Mouse (Mus musculus) stomach, embryonic 15.5 days (tissue): Measurements from ENCODE around the gene Reln. TPM values are rescaled to one million over a fixed set of nuclear protein-coding genes. Genes with fewer than 3 reads are reported as not detected.

Experiments
- ATAC-seq: fragments of 200-750 bp; cut with Nextera tagmentation; 2 replicates; pipeline ENCODE4 v1.8.0; 2017; ENCODE audit warnings: low read depth, moderate number of reproducible peaks, moderate TSS enrichment; ENCODE audit not compliant: insufficient read depth, low FRiP score
- H3K27ac ChIP-seq: fragments of 300-500 bp; sonication (generic); 2 replicates; pipeline ENCODE4 v1.5.1; 2015; ENCODE audit warnings: mild to moderate bottlenecking, inconsistent platforms
- H3K27me3 ChIP-seq: fragments of 300-500 bp; sonication (generic); replicated peaks from 2 replicates; pipeline ENCODE4 v1.6.1; 2015; ENCODE audit warnings: inconsistent platforms
- H3K36me3 ChIP-seq: fragments of 300-500 bp; sonication (generic); 2 replicates; pipeline ENCODE4 v1.6.1; 2015; ENCODE audit warnings: inconsistent platforms
- H3K4me1 ChIP-seq: fragments of 300-500 bp; sonication (generic); 2 replicates; pipeline ENCODE4 v1.6.1; 2015; ENCODE audit warnings: inconsistent platforms
- H3K4me2 ChIP-seq: fragments of 300-500 bp; sonication (generic); 2 replicates; pipeline ENCODE4 v1.6.1; 2015; ENCODE audit warnings: mild to moderate bottlenecking, inconsistent platforms
- H3K4me3 ChIP-seq: fragments of 300-500 bp; sonication (generic); replicated peaks from 2 replicates; pipeline ENCODE4 v1.5.1; 2015; ENCODE audit warnings: inconsistent platforms
- H3K9ac ChIP-seq: fragments of 300-500 bp; sonication (generic); 2 replicates; pipeline ENCODE4 v1.6.1; 2015; ENCODE audit warnings: inconsistent platforms
- H3K9me3 ChIP-seq: fragments of 300-500 bp; sonication (generic); 2 replicates; pipeline ENCODE4 v1.6.1; 2016; ENCODE audit warnings: inconsistent platforms
- WGBS: fragments of 180-500 bp; shearing (Covaris S2); methylation state at CpG from one replicate; pipeline ENCODE4 v1.1.7; 2015; 5-methylcytosine and 5-hydroxymethylcytosine counted together
- polyA plus RNA-seq: library from polyadenylated mRNA; unstranded; fragments of >200 nt; fragmentation: Nextera tagmentation; extraction: Ambion mirVana; gene quantifications from 2 replicates; pipeline ENCODE4 v1.2.1, GENCODE M21; 2015

Reln gene
- polyA plus RNA-seq, 1 experiment from 2014 or later: 5.3 TPM

- Histone ChIP-seq H3K9ac (no peak overlapping the region), H3K27me3 (no peaks in the 10 kb centered on the region), H3K4me1 (no peaks in the 10 kb centered on the region), H3K4me3 (no peak overlapping the region), H3K4me2 (no peak overlapping the region), H3K27ac (no peak overlapping the region), H3K9me3 (no peaks in the 10 kb centered on the region), H3K36me3 (no peaks in the 10 kb centered on the region)
- ATAC-seq: no peak
- WGBS: 85% methylated on average over 1 of the region's 1 CpGs
Measured at GRCm38 (mm10) chr5:21961796-21962195, 382.7 kb downstream of the Reln start.

DNA sequence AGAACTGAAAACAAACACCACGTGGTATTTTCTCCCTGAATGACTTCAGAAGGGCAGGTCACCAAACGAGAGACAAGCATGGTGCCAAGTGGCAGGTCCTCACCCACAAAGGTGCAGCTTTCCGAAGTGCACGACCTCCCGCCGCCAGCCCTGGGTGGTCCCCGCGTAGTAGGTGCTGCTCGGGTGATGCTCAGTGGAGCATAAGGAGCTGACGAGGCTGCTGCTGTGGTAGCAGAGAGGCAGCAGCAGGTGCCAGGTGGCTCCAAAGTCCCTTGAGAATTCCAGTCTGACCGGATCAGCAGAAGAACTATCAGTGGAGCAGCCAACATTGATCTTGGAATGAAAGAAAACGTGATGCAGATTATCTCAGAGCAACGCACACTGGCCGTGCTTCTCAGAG lies 384.4 kb downstream of the Reln start:
- Histone ChIP-seq H3K36me3 (no peaks in the 10 kb centered on the region), H3K27ac (no peak overlapping the region), H3K27me3 (no peaks in the 10 kb centered on the region), H3K4me1 (no peaks in the 10 kb centered on the region), H3K4me2 (no peak overlapping the region), H3K4me3 (no peak overlapping the region), H3K9ac (no peak overlapping the region), H3K9me3 (no peaks in the 10 kb centered on the region)
- ATAC-seq: no peak
- WGBS: 67% methylated on average over 14 of the region's 14 CpGs

- Histone ChIP-seq H3K27ac (no peak overlapping the region), H3K9me3 (no peaks in the 10 kb centered on the region), H3K4me3 (no peak overlapping the region), H3K4me1 (no peaks in the 10 kb centered on the region), H3K9ac (no peak overlapping the region), H3K27me3 (no peaks in the 10 kb centered on the region), H3K4me2 (no peak overlapping the region), H3K36me3 (no peaks in the 10 kb centered on the region)
- no peak for ATAC-seq
- 83% methylated on average over 4 of the region's 4 CpGs for WGBS
Measured at GRCm38 (mm10) chr5:21957586-21957985, 386.9 kb downstream of the Reln start.

- ATAC-seq: no peak
- no peaks in the 10 kb centered on the region for H3K9me3 ChIP-seq
- H3K9ac ChIP-seq: no peak overlapping the region
- H3K27me3 ChIP-seq: no peaks in the 10 kb centered on the region
- H3K4me3 ChIP-seq: no peak overlapping the region
- no peaks in the 10 kb centered on the region for H3K36me3 ChIP-seq
- 77% methylated on average over 4 of the region's 4 CpGs for WGBS
- H3K4me1 ChIP-seq: no peaks in the 10 kb centered on the region
- H3K27ac ChIP-seq: no peak overlapping the region
- no peak overlapping the region for H3K4me2 ChIP-seq
Measured at GRCm38 (mm10) chr5:21957061-21957460, 387.4 kb downstream of the Reln start.

- no peaks in the 10 kb centered on the region for H3K27me3 ChIP-seq
- no peak overlapping the region for H3K27ac ChIP-seq
Measured at GRCm38 (mm10) chr5:21949507-21949897, 395.0 kb downstream of the Reln start.

GRCm38 (mm10) chr5:21948736-21949506 lies 395.6 kb downstream of the Reln start:
- ATAC-seq: no peak

More at GRCm38 (mm10) chr5:21949507-21949897, 395.0 kb downstream of the Reln start:
- H3K9me3 ChIP-seq: no peaks in the 10 kb centered on the region
- no peak for ATAC-seq
- H3K4me1 ChIP-seq: no peaks in the 10 kb centered on the region
- no peak overlapping the region for H3K4me2 ChIP-seq
- WGBS: 80% methylated on average over 7 of the region's 7 CpGs
- no peak overlapping the region for H3K9ac ChIP-seq
- no peaks in the 10 kb centered on the region for H3K36me3 ChIP-seq
- no peak overlapping the region for H3K4me3 ChIP-seq

GRCm38 (mm10) chr5:21947610-21948381 lies 396.7 kb downstream of the Reln start:
- Histone ChIP-seq H3K36me3 (no peaks in the 10 kb centered on the region), H3K27me3 (no peaks in the 10 kb centered on the region), H3K27ac (no peak overlapping the region), H3K4me1 (no peaks in the 10 kb centered on the region), H3K4me3 (no peak overlapping the region), H3K4me2 (no peak overlapping the region), H3K9ac (no peak overlapping the region), H3K9me3 (no peaks in the 10 kb centered on the region)
- WGBS: 85% methylated on average over 9 of the region's 9 CpGs
- ATAC-seq: no peak

More at GRCm38 (mm10) chr5:21948736-21949506, 395.6 kb downstream of the Reln start:
- H3K27ac ChIP-seq: no peak overlapping the region
- no peaks in the 10 kb centered on the region for H3K36me3 ChIP-seq
- no peaks in the 10 kb centered on the region for H3K27me3 ChIP-seq
- no peak overlapping the region for H3K4me3 ChIP-seq
- no peaks in the 10 kb centered on the region for H3K4me1 ChIP-seq
- WGBS: 84% methylated on average over 11 of the region's 11 CpGs
- H3K9me3 ChIP-seq: no peaks in the 10 kb centered on the region
- no peak overlapping the region for H3K4me2 ChIP-seq
- no peak overlapping the region for H3K9ac ChIP-seq

DNA sequence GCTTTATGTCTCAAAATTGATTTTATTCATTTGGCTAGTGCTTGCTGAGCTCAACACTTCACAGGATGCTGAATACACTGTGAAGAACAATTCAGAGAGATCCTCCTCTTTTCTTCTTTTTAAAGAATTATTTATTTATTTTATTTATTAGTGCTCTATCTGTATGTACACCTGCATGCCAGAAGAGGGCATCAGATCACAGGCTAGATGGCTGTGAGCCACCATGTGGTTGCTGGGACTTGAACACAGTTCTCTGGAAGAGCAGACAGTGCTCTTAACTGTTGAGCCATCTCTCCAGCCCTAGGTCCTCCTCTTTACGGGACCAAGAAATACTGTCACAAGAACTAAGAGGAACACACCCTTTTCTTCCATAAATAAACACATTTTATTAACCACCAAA lies 399.9 kb downstream of the Reln start:
- H3K4me2 ChIP-seq: no peak overlapping the region
- H3K4me3 ChIP-seq: no peak overlapping the region
- no peak overlapping the region for H3K9ac ChIP-seq
- 84% methylated on average over 1 of the region's 1 CpGs for WGBS
- no peaks in the 10 kb centered on the region for H3K4me1 ChIP-seq
- H3K9me3 ChIP-seq: no peaks in the 10 kb centered on the region
- no peak for ATAC-seq
- no peaks in the 10 kb centered on the region for H3K27me3 ChIP-seq
- no peak overlapping the region for H3K27ac ChIP-seq
- H3K36me3 ChIP-seq: no peaks in the 10 kb centered on the region

- H3K9ac ChIP-seq: no peak overlapping the region
- no peak overlapping the region for H3K27ac ChIP-seq
- no peak for ATAC-seq
- 80% methylated on average over 9 of the region's 9 CpGs for WGBS
- H3K27me3 ChIP-seq: no peaks in the 10 kb centered on the region
- H3K4me3 ChIP-seq: no peak overlapping the region
- no peaks in the 10 kb centered on the region for H3K4me1 ChIP-seq
- no peak overlapping the region for H3K4me2 ChIP-seq
- H3K9me3 ChIP-seq: no peaks in the 10 kb centered on the region
- no peaks in the 10 kb centered on the region for H3K36me3 ChIP-seq
Measured at GRCm38 (mm10) chr5:21939405-21939804, 405.1 kb downstream of the Reln start.

DNA sequence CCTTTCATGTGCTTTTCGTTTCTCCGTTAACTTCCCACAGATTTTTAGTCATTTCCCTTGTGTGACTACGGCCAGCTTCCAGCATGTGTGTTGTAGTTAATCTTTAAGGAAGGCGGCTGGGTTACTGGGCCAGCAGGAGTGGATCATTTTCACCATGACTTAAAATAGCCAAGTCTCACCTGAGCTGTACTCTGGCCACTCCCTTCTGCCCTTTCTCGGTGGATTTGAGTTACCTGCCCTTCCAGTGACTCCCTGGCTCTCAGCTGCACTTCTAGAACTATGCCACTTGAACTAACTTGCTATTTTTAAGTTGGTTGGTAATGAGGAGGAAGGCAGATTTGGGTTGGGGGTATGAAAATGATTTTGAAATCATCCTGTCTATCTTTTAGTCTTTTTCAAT lies 406.4 kb downstream of the Reln start:
- Histone ChIP-seq H3K27me3 (no peaks in the 10 kb centered on the region), H3K4me2 (no peak overlapping the region), H3K27ac (no peak overlapping the region), H3K9me3 (no peaks in the 10 kb centered on the region), H3K36me3 (no peaks in the 10 kb centered on the region), H3K4me3 (no peak overlapping the region), H3K4me1 (no peaks in the 10 kb centered on the region), H3K9ac (no peak overlapping the region)
- 50% methylated on average over 5 of the region's 5 CpGs for whole genome bisulfite sequencing
- ATAC-seq: no peak

GRCm38 (mm10) chr5:21936627-21937026 lies 407.9 kb downstream of the Reln start:
- Histone ChIP-seq H3K4me2 (no peak overlapping the region), H3K9me3 (no peaks in the 10 kb centered on the region), H3K9ac (no peak overlapping the region), H3K27ac (no peak overlapping the region), H3K27me3 (no peaks in the 10 kb centered on the region), H3K4me3 (no peak overlapping the region), H3K36me3 (no peaks in the 10 kb centered on the region), H3K4me1 (no peaks in the 10 kb centered on the region)
- 76% methylated on average over 2 of the region's 2 CpGs for WGBS
- no peak for ATAC-seq

DNA sequence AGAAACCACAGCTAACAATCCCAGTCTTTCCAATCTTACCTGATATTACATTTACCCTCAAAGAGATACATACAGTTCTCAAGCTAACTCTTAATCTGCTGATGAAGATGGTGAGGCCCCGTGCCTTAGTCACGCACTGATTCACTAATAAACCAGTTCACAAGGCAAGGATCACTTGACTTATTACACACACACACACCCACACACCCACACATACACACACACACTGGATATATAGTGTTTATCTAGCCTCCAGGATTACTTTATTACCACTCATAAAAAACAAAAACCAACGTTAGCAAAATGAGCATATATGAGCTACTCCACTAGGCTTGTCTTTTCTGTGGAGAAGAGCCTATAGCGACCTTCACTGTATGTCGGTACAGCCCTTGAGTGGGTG lies 408.4 kb downstream of the Reln start:
- ATAC-seq: no peak

More for the DNA sequence above, 408.4 kb downstream of the Reln start:
- no peak overlapping the region for H3K4me2 ChIP-seq
- H3K27ac ChIP-seq: no peak overlapping the region
- no peaks in the 10 kb centered on the region for H3K27me3 ChIP-seq
- no peak overlapping the region for H3K9ac ChIP-seq
- no peaks in the 10 kb centered on the region for H3K9me3 ChIP-seq
- 88% methylated on average over 5 of the region's 5 CpGs for WGBS
- no peaks in the 10 kb centered on the region for H3K4me1 ChIP-seq
- no peaks in the 10 kb centered on the region for H3K36me3 ChIP-seq
- no peak overlapping the region for H3K4me3 ChIP-seq
